Mouse (Mus musculus): ENCODE data around the gene Kmt2a.
"Not testable (repeated sequence)": the region's sequence is repeated elsewhere in the genome, so short reads cannot be mapped to it uniquely, and the experiment has no call there.

Kmt2a gene

GRCm38 (mm10) chr9:44819920-44820827 lies 60.9 kb downstream of the Kmt2a start:
- DNase-seq (ENCODE audit: inconsistent ontology term) = no peak

- DNase-seq (ENCODE audit: inconsistent ontology term) = no peak
These were observed 63.6 kb downstream of the Kmt2a start for GRCm38 (mm10) chr9:44817522-44817921.

- DNase-seq (ENCODE audit: inconsistent ontology term) = no peak
These were observed 66.9 kb downstream of the Kmt2a start for GRCm38 (mm10) chr9:44814179-44814578.

GRCm38 (mm10) chr9:44810316-44810715 lies 70.8 kb downstream of the Kmt2a start:
- DNase-seq (ENCODE audit: inconsistent ontology term) = no peak

- DNase-seq (ENCODE audit: inconsistent ontology term) = no peak
These were observed 73.3 kb downstream of the Kmt2a start for GRCm38 (mm10) chr9:44807778-44808177.

GRCm38 (mm10) chr9:44807141-44807540 lies 74.0 kb downstream of the Kmt2a start:
- DNase-seq (ENCODE audit: inconsistent ontology term) = no peak

GRCm38 (mm10) chr9:44805536-44805935 lies 75.6 kb downstream of the Kmt2a start:
- DNase-seq (ENCODE audit: inconsistent ontology term) = no peak

GRCm38 (mm10) chr9:44804678-44805077 lies 76.4 kb downstream of the Kmt2a start:
- no peak for DNase-seq (ENCODE audit: inconsistent ontology term)

GRCm38 (mm10) chr9:44802808-44803450 lies 78.2 kb downstream of the Kmt2a start, which contains the start of gene Ttc36:
Ttc36 (minus strand) TSS chr9:44803072.
- DNase-seq (ENCODE audit: inconsistent ontology term) = no peak

- no peak for DNase-seq (ENCODE audit: inconsistent ontology term)
These were observed 79.4 kb downstream of the Kmt2a start for GRCm38 (mm10) chr9:44801669-44802068.

GRCm38 (mm10) chr9:44799958-44800324 lies 81.2 kb downstream of the Kmt2a start:
- no peak for DNase-seq (ENCODE audit: inconsistent ontology term)

GRCm38 (mm10) chr9:44799102-44799957 lies 81.8 kb downstream of the Kmt2a start, which contains the start of gene Tmem25:
Tmem25 (minus strand) TSS chr9:44799307.
- peak; percentile 89 for DNase-seq (ENCODE audit: inconsistent ontology term)

- no peak for DNase-seq (ENCODE audit: inconsistent ontology term)
These were observed 82.8 kb downstream of the Kmt2a start for GRCm38 (mm10) chr9:44798298-44798697.

GRCm38 (mm10) chr9:44792842-44793241 lies 88.3 kb downstream of the Kmt2a start:
- no peak for DNase-seq (ENCODE audit: inconsistent ontology term)

- DNase-seq (ENCODE audit: inconsistent ontology term) = peak; percentile 96
These were observed 108.1 kb downstream of the Kmt2a start for GRCm38 (mm10) chr9:44772750-44773651.

GRCm38 (mm10) chr9:44772392-44772749 lies 108.7 kb downstream of the Kmt2a start:
- DNase-seq (ENCODE audit: inconsistent ontology term) = no peak

GRCm38 (mm10) chr9:44771376-44771775 lies 109.7 kb downstream of the Kmt2a start:
- no peak for DNase-seq (ENCODE audit: inconsistent ontology term)

GRCm38 (mm10) chr9:44768029-44768394 lies 113.1 kb downstream of the Kmt2a start:
- DNase-seq (ENCODE audit: inconsistent ontology term) = not testable (repeated sequence)

- peak; percentile 96 for DNase-seq (ENCODE audit: inconsistent ontology term)
These were observed 113.7 kb downstream of the Kmt2a start, which contains the start of the genes Arcn1 and Ift46 for GRCm38 (mm10) chr9:44767101-44768028. Arcn1 (minus strand) TSS chr9:44767845. Ift46 (plus strand) TSS chr9:44767908.

- no peak for DNase-seq (ENCODE audit: inconsistent ontology term)
These were observed 120.2 kb downstream of the Kmt2a start for GRCm38 (mm10) chr9:44760873-44761272.

All from Muller cell, postnatal 12 days (primary cell).